Mouse (Mus musculus): Measurements from ENCODE around the gene H2afz. TPM values are rescaled to one million over a fixed set of nuclear protein-coding genes. Genes with fewer than 3 reads are reported as not detected.
A peak's percentile ranks its signal among the peaks of the same experiment; 100 is the strongest.
"Not testable (repeated sequence)": the region's sequence is repeated elsewhere in the genome, so short reads cannot be mapped to it uniquely, and the experiment has no call there.

The H2afz gene
- polyA plus RNA-seq, 1 experiment from 2014 or later: 2,763 TPM

- no peaks in the 10 kb centered on the region for H3K27me3 ChIP-seq
- H3K9me3 ChIP-seq (replicated peaks): no peaks in the 10 kb centered on the region
- no peak overlapping the region for H3K4me2 ChIP-seq
- no peak overlapping the region for H3K27ac ChIP-seq
- ATAC-seq: no peak
- 0 out of 2 replicates have a peak, but pooled peaks cover 4% of the 10 kb centered on the region for H3K4me1 ChIP-seq
- WGBS: 85% methylated on average over 4 of the region's 5 CpGs
- no peak overlapping the region for H3K9ac ChIP-seq
- H3K36me3 ChIP-seq (ENCODE audit: poor library complexity, severe bottlenecking): no peaks in the 10 kb centered on the region
- no peak overlapping the region for H3K4me3 ChIP-seq
Measured at GRCm38 (mm10) chr3:137846552-137846951, 17.7 kb upstream of the H2afz start.

DNA sequence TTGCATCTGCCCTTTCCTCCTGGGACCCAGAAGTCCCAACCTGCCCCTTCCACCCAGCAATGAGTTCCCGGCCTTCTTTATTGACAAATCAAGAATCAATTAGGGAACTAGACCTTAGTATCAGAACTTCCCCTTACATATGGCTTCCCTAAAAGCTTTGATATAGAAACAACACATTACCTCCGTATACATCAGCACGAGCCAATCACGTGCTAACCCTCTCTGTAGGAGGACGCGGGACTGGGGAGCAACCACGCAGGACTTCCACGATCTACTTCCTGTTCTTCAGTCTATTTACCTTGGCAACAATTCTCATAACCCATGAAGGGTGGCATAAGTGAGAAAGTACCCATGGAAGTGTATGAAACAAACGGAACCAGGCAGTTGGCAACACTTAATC is 15.9 kb upstream of the H2afz start:
- Histone ChIP-seq H3K9ac (no peak overlapping the region), H3K4me3 (no peak overlapping the region), H3K27me3 (no peaks in the 10 kb centered on the region), H3K27ac (no peak overlapping the region), H3K9me3 (replicated peaks) (no peaks in the 10 kb centered on the region), H3K4me1 (0 out of 2 replicates have a peak, but pooled peaks cover 4% of the 10 kb centered on the region), H3K4me2 (no peak overlapping the region), H3K36me3 (ENCODE audit: poor library complexity, severe bottlenecking) (no peaks in the 10 kb centered on the region)
- WGBS: 95% methylated on average over 9 of the region's 9 CpGs
- ATAC-seq: no peak

DNA sequence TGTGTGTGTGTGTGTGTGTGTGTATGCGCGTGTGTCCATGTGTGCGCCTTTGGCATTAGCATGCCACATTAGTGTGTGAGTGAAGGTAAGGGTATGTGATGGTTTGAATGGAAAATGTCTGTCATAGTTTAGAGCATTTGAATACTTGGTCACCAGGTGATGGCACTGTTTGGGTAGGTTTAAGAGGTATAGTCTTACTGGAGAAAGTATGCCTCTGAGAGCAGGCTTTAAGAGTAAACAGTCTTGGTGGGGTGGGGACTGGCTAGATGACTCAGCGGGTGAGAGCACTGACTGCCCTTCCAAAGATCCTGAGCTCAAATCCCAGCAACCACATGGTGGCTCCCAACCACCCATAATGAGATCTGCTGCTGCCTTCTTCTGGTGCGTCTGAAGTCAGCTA is 14.6 kb upstream of the H2afz start:
- Histone ChIP-seq H3K36me3 (ENCODE audit: poor library complexity, severe bottlenecking) (no peaks in the 10 kb centered on the region), H3K9me3 (replicated peaks) (no peaks in the 10 kb centered on the region), H3K27ac (no peak overlapping the region), H3K4me2 (no peak overlapping the region), H3K9ac (no peak overlapping the region), H3K27me3 (no peaks in the 10 kb centered on the region), H3K4me3 (no peak overlapping the region), H3K4me1 (0 out of 2 replicates have a peak, but pooled peaks cover 4% of the 10 kb centered on the region)
- ATAC-seq: no peak
- WGBS: 94% methylated on average over 5 of the region's 5 CpGs

DNA sequence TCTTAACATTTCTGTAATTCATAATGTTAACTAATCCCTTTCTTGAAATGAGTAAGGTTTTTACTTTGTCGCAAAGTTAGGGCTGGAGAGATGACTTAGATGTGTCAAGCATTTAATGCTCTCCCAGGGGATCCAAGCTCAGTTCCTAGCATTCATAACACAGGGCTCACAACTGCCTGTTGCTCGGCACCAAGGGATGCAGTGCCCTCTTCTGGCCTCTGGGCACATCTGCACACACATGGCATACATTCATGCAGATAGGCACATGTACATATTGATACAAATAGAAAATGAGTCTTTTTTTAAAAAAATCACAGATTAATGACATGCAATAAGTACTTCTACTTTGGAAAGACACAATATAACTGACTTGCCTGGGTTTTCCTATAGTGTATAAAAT is 13.1 kb upstream of the H2afz start:
- Histone ChIP-seq H3K27ac (no peak overlapping the region), H3K36me3 (ENCODE audit: poor library complexity, severe bottlenecking) (no peaks in the 10 kb centered on the region), H3K4me2 (no peak overlapping the region), H3K9ac (no peak overlapping the region), H3K4me1 (peaks cover 4% of the 10 kb centered on the region; the same call in 1 of the 2 replicates), H3K27me3 (no peaks in the 10 kb centered on the region), H3K4me3 (no peak overlapping the region), H3K9me3 (replicated peaks) (no peaks in the 10 kb centered on the region)
- 86% methylated on average over 2 of the region's 2 CpGs for WGBS
- ATAC-seq: no peak

DNA sequence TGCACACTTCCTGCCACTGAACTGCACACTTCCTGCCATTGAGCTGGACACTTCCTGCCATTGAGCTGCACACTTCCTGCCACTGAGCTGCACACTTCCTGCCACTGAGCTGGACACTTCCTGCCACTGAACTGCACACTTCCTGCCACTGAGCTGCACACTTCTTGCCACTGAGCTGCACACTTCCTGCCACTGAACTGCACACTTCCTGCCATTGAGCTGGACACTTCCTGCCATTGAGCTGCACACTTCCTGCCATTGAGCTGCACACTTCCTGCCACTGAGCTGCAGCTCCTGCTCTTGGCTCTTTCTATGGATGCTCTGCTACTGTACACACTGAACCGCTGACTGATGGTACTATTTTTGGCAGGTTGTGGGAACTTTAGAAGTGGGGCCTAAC is 11.3 kb upstream of the H2afz start:
- WGBS: 94% methylated on average over 1 of the region's 1 CpGs
- not testable (repeated sequence) for H3K36me3 ChIP-seq (ENCODE audit: poor library complexity, severe bottlenecking); H3K4me3 ChIP-seq; H3K4me1 ChIP-seq; H3K27me3 ChIP-seq; H3K4me2 ChIP-seq; H3K27ac ChIP-seq; ATAC-seq; H3K9ac ChIP-seq; H3K9me3 ChIP-seq (replicated peaks)

DNA sequence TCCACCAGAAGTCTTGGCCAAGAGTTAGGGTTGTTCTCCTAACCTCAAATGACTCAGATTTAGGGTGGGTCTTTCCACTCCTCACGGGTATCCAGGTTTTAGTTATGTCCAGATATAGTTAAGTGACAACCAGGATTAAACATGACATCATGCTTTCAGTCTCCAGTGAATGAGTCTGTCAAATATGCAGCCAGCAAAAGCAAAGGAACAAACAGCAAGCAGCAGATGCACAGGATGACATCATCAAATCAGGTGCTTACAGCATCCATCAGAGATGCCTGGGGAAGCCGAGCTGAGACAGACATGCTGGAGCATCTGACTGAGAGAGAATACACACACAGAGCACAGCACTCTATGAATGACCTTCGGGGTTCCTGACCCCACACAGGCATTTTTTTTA is 9.0 kb upstream of the H2afz start:
- Histone ChIP-seq H3K27me3 (no peaks in the 10 kb centered on the region), H3K4me2 (no peak overlapping the region), H3K36me3 (ENCODE audit: poor library complexity, severe bottlenecking) (no peaks in the 10 kb centered on the region), H3K9ac (no peak overlapping the region), H3K4me1 (no peaks in the 10 kb centered on the region; the same call in 1 of the 2 replicates), H3K9me3 (replicated peaks) (no peaks in the 10 kb centered on the region), H3K4me3 (no peak overlapping the region), H3K27ac (no peak overlapping the region)
- peak; percentile 58; the same call in 1 of the 2 replicates for ATAC-seq
- WGBS: 69% methylated on average over 3 of the region's 3 CpGs

GRCm38 (mm10) chr3:137856061-137856460 is 8.2 kb upstream of the H2afz start:
- Histone ChIP-seq H3K4me2 (no peak overlapping the region), H3K4me1 (no peaks in the 10 kb centered on the region; the same call in 1 of the 2 replicates), H3K27me3 (no peaks in the 10 kb centered on the region), H3K27ac (no peak overlapping the region), H3K4me3 (no peak overlapping the region), H3K36me3 (ENCODE audit: poor library complexity, severe bottlenecking) (no peaks in the 10 kb centered on the region), H3K9ac (no peak overlapping the region), H3K9me3 (replicated peaks) (no peaks in the 10 kb centered on the region)
- 77% methylated on average over 7 of the region's 7 CpGs for WGBS
- no peak for ATAC-seq

GRCm38 (mm10) chr3:137860394-137861170 is 3.7 kb upstream of the H2afz start:
- Histone ChIP-seq H3K27me3 (no peaks in the 10 kb centered on the region), H3K9me3 (replicated peaks) (no peaks in the 10 kb centered on the region), H3K27ac (no peak overlapping the region), H3K9ac (no peak overlapping the region), H3K4me1 (peaks cover 7% of the 10 kb centered on the region), H3K4me2 (no peak overlapping the region), H3K36me3 (ENCODE audit: poor library complexity, severe bottlenecking) (no peaks in the 10 kb centered on the region), H3K4me3 (no peak overlapping the region)
- ATAC-seq: no peak
- WGBS: 83% methylated on average over 8 of the region's 8 CpGs

DNA sequence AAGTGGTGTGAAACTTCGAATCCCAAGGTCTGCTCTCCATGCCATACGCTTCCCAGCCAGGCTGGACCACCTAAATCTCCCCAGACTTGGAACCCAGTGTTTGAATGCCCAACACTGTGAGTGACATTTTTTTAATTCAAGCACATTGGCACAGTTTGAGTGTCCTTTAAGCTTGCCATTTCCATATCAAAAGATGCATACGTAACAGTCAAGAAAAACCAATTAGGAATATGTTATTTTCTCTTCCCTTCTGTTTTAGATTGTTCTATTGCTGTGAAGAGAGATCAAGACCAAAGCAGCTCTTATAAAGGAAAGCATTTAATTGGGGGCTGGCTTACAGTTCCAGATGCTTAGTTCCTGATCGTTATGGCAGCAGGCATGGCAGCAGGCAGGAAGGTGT is 2.9 kb upstream of the H2afz start:
- Histone ChIP-seq H3K27me3 (no peaks in the 10 kb centered on the region), H3K4me1 (peaks cover 12% of the 10 kb centered on the region; the same call in 1 of the 2 replicates), H3K9ac (no peak overlapping the region), H3K36me3 (ENCODE audit: poor library complexity, severe bottlenecking) (0 out of 2 replicates have a peak, but pooled peaks cover 4% of the 10 kb centered on the region), H3K9me3 (replicated peaks) (no peaks in the 10 kb centered on the region), H3K4me2 (no peak overlapping the region), H3K4me3 (no peak overlapping the region), H3K27ac (no peak overlapping the region)
- no peak for ATAC-seq
- WGBS: 52% methylated on average over 4 of the region's 4 CpGs

- no peak for ATAC-seq
- 94% methylated on average over 3 of the region's 3 CpGs for WGBS
- Histone ChIP-seq H3K9ac (no peak overlapping the region), H3K27ac (no peak overlapping the region), H3K4me1 (peaks cover 20% of the 10 kb centered on the region), H3K4me2 (no peak overlapping the region), H3K27me3 (no peaks in the 10 kb centered on the region), H3K9me3 (replicated peaks) (no peaks in the 10 kb centered on the region), H3K36me3 (ENCODE audit: poor library complexity, severe bottlenecking) (0 out of 2 replicates have a peak, but pooled peaks cover 10% of the 10 kb centered on the region), H3K4me3 (no peak overlapping the region)
Measured at GRCm38 (mm10) chr3:137862600-137862999, 1.7 kb upstream of the H2afz start.

- H3K27ac ChIP-seq: peak overlapping the region; percentile 98
- WGBS: 39% methylated on average over 21 of the region's 22 CpGs
- 0 out of 2 replicates have a peak, but pooled peaks cover 10% of the 10 kb centered on the region for H3K36me3 ChIP-seq (ENCODE audit: poor library complexity, severe bottlenecking)
- H3K9ac ChIP-seq: peak overlapping the region; percentile 66
- no peaks in the 10 kb centered on the region for H3K27me3 ChIP-seq
- ATAC-seq: no peak
- H3K4me2 ChIP-seq: peak overlapping the region; percentile 64
- H3K4me3 ChIP-seq: peak overlapping the region; percentile 85
- H3K4me1 ChIP-seq: peaks cover 24% of the 10 kb centered on the region
- no peaks in the 10 kb centered on the region for H3K9me3 ChIP-seq (replicated peaks)
Measured at GRCm38 (mm10) chr3:137863330-137864123, 760 bp upstream of the H2afz start.

All from forebrain, embryonic 13.5 days (tissue).